Mouse (Mus musculus) spleen, postnatal 14 days (tissue): ENCODE measurements around the gene Tmcc1.
"Not testable (repeated sequence)": the region's sequence is repeated elsewhere in the genome, so short reads cannot be mapped to it uniquely, and the experiment has no call there.

Source experiments
- DNase-seq, 2 experiments: peaks; one replicate each; pipeline ENCODE4 v3.0.0; 2021 to 2022; ENCODE audit warnings: low spot score in 2 of 2

The Tmcc1 gene

DNA sequence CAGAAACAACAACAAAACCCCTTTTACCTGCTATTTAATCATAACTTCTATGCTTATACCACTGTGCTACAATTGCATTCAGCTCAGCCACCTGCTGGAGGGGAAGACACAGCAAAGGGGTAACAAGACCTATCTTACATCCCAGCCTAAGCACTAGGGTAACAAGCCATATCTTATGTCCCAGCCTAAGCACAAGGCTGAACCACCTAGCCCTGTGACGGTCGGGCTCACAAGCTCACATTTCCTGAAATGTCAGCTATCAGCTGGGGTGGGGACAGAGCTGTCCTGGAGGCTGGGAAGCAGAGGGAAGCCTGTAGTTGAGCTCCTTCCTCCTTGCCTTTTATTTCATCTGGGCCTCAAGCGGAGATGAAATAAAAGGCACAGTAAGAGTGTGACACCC is 115.7 kb downstream of the Tmcc1 start:
- DNase-seq: no peak

DNA sequence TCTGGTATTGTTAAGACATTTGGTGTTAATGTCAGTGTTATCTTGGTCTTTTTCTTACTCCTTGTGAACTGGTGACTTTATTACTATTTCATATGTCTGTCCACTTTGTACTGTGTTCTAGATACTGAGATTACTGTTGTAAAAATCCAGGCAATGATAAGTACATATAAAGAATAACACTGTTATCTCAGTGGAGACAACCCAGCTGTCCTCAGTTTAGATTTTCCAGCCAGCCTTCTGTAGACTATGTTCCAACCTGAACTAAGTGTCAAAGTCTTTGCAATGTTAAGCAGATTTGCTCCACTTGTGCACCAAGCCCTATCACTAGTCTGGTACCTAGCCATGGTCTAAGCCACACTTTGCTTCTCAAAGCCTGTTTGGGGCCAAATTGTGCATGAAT is 118.4 kb downstream of the Tmcc1 start:
- no peak for DNase-seq

DNA sequence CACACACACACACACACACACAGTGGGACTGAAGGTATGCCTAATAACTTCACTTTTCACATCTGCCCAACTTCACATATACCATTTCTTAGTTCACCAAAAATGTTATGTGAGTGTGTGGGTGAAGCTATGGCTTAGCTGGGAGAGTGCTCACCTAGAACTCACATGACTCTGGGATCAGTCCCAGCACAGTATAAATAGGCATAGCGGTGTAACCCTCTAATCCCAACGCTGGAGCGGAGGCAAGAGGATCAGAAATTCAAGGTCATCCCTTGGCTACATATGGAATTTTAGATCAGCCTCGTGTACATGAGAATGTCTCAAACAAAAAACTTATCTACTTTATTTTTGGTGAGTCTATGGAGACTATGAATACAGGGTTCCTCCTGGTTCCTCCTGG is 119.7 kb downstream of the Tmcc1 start:
- DNase-seq: no peak

DNA sequence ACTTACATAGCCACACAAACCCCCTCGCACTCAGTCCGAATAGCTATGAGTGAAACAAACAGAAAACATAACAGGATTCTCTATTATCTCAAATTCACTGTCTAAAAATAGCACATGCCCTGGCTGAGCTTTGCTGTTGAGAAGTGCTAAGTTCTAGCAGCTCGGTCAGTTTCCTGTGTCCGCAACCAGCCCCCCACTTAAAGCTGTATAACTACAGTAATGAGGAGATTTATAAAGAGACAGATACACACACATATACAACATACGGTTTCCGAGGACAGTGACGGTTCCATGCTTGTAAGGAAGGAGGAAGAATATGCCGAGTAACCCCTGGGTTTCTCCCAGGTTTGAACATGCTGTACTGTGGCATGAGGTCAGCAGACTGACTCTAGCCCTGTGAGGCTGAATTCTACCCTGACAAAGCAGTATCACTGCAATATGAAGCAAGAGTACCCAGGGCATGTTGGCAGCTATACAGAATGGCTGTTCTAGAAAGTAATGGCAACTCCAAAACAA is 120.5 kb downstream of the Tmcc1 start:
- DNase-seq: no peak

DNA sequence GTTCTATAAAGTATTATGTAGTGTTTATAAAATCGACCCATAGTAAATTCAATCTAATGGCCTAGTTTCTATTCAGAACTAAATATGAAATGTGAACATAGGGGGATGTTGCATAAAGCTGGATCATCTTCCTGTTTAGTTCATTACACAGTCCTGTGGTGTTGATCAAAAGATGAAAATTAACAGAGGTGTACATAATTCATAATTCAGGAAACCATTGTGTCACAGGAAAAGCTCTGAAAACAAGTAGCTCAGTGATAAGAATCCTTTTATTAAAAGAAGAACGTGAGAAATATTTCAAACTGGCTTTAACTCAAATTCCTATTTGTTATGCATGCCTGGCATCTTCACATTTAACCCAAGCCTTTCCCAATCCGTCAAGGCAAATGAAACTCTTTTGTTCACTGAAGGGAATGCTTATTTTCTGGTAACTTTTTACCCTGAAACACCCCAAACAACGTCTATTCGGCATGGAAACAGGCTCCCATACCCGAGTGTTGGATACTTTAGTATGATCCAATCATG is 121.0 kb downstream of the Tmcc1 start:
- no peak for DNase-seq

DNA sequence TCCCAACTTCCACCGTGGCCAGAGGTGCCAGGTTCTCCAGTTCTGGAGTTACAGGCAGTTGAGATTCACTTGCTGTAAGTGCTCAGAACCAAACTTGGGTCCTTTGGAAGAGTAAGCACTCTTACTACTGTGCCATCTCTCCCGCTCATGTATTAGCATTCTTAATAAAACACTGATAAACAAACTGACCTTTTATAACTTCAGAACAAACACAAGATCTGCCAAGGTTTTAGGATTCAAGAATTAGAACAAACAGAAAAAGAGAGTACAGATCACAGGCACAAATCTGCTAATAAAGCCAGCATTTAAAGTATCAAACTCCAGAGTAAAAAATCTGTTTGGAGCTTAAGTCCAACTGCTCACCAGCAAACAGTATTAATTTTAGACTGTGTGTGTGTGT is 121.5 kb downstream of the Tmcc1 start:
- no peak for DNase-seq

DNA sequence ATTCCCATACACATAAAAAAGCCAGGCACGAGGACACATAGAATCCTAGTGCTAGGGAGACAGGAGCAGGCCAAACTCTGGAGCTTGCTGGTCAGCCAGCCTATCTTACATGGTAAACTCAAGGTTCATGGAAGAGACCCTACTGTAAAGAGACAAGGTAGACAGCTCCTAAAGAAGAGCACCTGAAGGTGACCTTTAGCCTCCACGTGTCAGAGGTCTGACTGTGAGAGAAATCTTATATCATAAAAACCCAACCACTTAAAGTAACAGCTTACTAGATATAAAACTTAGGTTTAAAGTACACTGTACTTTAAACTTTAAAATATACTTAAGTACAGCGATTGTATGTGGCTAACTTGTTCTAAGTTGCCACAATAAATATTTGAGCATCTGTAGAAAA is 122.7 kb downstream of the Tmcc1 start:
- no peak for DNase-seq

DNA sequence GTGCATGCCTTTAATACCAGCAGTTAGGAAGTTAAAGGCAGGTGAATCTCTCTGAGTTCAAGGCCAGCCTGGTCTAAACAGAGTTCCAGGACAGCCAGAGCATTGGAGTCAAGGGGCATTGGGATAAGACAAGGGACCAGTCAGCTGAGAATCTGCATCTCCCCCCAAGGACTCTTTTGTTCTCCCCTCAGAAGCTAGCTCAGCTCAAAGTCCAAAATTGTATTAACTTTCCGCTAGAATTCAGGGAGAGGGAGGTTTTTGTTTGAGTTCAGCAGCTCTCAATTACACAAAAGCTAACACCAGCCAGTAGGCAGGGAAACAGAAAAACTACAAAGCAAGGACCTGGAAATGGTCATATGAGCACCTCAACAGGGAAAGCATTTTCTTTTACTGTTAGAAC is 129.8 kb downstream of the Tmcc1 start:
- no peak for DNase-seq

DNA sequence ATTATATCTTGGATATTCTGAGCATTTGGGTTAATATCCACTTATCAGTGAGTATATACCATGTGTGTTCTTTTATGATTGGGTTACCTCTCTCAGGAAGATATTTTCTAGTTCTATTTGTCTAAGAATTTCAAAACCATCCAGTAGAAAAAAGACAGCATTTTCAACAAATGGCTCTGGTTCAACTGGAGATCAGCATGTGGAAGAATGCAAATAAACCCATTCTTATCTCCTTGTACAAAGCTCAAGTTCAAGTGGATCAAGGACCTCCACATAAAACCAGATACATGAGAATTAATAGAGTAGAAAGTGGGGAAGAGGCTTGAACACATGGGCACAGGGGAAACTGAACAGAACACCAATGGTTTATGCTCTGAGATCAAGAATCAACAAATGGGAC is 133.7 kb downstream of the Tmcc1 start:
- DNase-seq: not testable (repeated sequence)

DNA sequence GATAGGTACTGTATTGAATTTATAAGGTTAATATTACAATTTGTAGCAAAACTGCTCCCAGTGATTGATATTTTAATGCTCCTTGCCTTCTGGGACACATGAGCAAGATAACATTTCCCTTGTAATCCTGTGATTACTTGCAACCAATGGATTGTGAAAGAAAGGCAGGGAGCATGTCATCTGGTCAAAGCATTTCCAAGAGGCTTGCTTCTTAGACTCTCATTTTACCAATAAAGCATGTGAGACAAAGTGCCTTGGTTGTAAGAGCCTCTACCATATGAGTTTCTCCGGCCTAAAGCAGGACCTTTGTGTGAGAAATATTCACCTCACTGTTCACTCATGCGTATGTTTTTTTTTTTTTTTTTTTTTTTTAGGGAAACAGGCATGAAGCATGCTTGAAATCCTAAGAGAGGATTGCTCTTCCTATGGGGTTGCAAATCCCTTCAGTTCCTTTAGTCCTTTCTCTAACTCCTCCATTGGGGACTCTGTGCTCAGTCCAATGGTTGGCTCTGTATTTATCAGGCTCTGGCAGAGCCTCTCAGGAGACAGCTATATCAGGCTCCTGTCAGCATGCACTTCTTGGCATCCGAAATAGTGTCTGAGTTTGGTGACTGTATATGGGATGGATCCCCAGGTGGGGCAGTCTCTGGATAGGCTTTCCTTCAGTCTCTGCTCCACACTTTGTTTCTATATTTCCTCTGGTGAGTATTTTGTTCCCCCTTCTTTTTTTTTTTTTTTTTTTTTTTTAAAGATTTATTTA is 134.6 kb downstream of the Tmcc1 start:
- no peak for DNase-seq

DNA sequence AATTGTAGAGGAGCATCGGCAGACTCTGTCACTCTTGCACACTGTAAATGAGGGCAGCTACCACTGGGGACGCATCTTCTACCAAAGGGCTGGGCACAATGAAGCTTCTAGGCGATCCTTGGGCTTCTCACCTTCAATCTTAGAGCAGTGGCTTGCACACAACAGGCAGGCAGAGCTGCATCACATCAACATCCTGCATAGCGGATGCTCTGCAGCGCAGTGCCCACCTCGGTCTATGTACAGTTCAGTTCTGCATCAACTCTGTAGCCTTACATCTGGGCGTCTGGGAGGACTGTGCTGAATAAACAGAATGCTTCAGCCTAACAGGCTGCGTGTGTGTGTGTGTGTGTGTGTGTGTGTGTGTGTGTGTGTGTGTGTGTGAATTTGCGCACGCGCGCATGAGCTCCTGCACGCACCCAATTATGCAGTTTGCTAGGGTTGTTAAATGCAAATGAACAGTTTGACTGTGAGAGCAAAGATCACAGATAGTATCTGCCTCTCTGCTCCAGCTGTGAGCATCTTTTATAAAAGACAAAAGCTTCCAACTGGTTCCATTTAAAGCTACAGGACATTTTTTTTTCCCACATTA is 136.5 kb downstream of the Tmcc1 start:
- DNase-seq: no peak

DNA sequence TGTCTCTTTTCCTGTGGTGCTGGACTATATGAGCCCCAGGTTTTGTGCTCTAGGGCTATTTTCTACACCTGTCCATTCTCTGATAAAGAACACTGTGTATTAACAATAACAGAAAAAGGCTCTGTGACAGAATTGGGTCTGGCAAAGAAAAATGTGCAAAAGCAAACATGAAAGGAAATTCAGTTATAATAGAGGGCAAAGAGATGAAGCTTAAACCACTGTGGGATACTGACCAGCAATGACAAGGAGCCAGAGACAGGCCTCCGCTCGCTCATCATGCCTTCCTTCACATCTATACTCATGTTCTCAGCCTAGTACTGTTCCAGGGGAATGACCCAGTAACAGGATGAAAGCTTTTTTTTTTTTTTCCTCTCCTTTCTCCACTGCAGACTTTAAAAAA is 137.5 kb downstream of the Tmcc1 start:
- DNase-seq: no peak

DNA sequence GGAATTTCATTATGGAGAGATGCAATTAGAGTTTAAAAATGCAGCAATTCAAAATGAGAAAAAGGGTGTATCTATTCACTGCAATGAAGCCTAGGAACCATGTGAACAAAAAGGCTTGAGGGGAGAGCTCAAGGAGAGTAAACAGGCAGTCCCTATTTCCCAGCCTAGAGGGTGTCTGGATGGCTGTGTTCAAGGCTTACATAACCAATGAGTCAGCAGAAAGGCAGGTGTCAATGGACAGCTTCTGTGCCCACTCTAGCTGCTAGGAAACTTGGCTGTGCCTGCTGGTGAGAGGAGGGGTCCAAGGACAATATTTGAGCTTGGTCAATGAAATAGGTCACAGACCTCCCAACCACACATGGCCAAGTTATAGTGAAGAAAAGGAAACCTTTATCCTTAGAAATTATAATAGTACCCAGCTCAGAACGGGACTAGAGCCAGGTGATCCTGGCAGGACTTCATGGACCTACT is 138.2 kb downstream of the Tmcc1 start:
- no peak for DNase-seq

DNA sequence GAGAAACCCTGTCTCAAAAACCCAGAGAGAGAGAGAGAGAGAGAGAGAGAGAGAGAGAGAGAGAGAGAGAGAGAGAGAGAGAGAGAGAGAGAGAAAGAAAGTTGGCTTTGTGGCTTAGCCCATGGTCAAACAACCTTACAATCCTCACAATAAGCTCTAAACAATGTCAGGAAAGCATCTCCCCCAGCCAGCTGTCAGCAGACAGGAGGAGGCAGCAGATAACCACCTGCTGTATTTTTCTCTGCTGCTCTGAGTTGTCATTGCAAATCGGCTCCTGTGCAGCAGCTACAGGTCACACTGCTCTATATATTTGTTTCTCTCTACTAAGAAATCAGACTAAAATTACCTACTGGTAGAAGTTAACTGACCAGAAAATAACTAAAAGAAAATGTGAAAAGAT is 145.4 kb downstream of the Tmcc1 start:
- DNase-seq: no peak

DNA sequence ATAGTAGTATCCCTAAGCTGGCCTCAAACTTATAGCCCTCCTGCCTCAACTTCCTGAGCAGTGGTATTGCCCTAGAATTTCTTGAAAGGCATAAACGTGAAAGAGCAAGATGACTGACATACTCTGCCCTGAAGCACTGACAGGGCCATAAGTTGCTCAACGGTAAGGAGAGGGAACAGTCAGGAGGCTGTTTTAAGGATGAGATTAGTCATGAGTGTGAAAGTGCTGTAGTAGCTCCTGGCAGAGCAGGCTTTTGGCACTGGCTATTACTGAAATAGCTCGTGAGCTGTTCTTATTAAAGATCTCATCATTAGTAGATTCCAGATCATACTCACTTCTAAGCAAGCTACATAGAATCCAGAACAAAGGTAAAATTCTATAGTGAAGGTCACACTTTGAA is 145.9 kb downstream of the Tmcc1 start:
- no peak for DNase-seq

DNA sequence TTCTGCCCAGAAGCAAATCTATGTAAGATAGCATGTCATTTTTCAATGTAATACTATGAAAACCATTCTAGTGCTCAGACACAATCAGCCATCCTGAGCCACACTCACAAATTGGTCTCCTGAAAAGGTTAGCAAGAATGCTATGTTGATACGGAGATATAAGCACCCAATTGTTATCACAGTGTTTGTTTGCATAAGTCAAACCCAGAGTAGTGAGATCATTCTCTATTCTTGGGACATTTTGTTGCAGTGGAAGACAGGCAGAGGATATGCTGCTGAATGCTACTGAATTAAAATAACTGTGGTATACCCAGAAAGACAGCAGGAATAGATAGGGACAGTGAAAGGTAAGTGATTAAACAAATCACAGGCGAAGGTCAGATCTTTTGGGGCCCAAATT is 149.2 kb downstream of the Tmcc1 start:
- no peak for DNase-seq

DNA sequence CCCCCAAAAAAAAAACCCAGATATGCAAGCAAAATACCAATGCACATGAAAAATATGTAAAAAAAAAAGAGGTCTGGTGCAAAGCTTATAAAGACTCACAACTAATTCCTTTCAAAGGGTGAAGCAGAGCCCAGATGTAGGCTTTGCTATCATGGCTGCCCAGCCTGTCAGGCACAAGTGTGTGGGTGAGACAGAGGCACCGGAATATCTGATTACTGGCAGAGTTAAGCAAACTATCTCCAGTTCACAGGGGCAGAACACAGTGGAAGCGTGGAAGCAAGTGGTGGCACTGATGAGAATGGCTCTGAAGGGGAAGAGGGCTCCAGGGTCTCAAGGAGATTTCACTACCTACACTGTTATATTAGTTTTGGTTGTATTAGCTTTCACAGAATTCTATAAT is 155.1 kb downstream of the Tmcc1 start:
- DNase-seq: no peak

DNA sequence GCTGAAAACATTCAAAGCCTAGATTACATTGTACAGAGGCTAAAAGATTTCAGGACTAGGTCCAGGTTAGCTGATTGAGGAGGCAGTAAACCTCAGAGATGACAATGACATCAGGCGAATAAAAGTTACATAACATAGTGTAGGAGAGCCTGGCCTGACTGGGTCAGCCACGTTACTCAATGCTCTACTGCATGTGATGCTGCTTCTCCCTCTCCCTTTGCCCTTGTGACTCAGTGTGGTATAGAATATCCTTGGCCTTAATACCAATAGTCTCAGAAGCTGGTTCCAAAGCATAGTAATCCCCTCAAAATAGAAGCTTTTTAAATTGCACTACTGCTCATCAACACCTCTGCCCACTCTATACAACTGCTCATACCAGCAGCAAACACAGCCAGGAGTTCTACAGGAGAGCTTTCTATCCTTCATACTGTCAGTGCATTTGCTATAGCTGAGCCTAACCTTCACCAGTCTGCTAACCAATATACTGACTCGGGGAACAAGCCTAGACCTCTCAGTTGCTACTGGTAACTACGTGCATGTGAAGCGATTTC is 155.9 kb downstream of the Tmcc1 start:
- DNase-seq: no peak

DNA sequence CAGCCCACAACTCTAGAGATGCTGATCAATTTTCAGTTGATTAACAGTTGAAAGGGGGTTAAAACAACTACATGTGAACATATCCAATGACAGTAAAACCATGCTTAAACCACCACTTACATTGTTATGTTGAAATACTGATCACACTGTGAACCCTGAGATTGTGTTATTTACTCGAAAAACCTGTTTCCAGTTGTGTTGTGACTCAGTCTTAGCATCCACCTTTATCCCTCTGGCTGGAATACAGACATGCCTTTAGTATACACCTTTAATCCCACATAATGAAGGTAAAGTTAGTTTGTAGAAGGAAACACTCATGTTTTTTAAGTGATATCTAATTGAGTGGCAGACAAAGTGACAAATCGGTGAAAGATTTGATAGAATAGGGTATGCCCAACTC is 156.7 kb downstream of the Tmcc1 start:
- DNase-seq: no peak

DNA sequence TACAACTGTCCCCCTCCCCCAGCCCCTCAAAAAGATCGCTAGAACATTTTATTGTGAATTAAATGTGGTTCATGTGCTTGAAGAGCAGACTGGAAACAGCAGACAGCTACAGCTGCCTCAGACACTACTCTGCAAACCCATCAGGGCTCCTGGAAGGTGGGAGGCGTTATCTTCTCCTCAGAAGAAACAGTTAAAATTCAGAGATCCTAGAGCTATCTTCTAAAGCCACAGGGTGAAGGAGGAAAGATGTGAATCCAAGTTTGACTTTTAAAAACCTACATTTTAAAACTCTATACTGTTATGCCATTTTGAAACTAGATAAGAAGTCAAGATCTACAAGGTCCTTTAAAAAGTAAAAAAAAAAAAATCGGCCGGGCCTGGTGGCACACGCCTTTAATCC is 162.2 kb downstream of the Tmcc1 start:
- no peak for DNase-seq

DNA sequence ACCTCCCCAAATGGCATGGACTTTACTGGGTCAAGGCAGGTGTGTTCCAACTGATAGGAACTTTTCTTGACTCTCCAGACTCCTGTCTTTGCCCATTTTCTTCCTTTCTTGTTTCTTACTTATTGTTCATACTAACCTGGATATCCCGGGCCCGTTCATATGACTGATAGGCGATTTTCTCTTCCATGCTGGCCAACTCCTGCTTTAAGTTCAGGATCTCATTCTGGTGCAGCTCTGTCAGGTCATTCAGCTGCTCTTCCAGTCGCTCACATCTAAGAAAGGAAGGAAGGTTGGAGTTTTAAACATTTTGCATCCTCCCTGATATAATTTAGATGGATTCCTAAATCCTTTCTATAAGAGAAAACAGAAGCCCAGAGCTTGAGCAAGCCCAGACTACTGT is 168.6 kb downstream of the Tmcc1 start:
- no peak for DNase-seq

DNA sequence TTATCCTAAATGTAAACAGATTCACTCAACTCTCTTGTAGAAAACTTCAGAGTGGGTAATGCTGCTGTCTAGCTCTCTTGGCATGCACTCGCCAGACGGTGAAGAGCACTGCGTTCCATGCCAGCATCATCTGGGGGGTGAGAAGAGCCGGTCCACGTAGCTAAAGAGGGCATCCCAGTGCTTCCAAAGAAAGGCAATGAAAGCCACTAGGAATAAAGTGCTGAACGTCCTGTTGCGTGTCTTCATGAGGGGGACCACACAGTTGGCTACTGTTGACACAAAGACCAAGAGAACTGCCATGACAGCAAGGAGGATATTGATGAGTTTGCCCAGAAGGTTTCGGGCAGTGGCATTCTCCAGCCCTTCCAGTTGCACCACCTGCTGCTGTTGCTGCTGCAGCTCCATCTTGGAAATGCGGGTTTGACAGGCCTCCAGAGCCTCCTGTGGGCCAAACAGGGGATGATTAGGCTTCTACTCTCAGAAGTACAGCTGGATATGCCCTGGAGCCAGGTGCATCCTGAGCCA is 171.3 kb downstream of the Tmcc1 start:
- no peak for DNase-seq

DNA sequence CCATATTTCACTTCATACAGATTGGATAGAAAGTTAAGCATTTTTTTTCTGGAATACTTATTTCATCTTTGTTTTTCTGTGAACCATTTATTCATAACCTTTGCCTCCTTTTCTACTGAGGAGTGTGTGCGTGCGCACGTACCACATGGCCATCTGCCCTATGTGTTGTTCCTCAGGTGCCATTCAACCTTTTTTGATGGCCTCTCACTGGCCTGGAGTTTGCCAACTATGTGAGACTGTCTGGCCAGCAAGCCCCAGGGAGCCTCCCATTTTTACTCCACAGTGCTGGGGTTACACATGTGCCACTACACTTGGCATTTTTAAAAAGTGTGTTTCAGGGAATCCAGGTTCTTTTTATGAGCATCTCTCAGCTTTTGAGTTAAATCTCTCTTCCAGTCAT is 177.4 kb downstream of the Tmcc1 start:
- DNase-seq: no peak
